Mouse (Mus musculus) adrenal gland, adult 2 months (tissue): ENCODE measurements at regions not wholly inside any gene's neighbourhood (a gene's known extent, or its start where the extent isn't known, plus 50 kb on each side); places are given as distances from the start of the nearest gene placed in this dataset.

Source experiments
- DNase-seq: peaks from one replicate; pipeline ENCODE4 v3.0.0; 2021

DNA sequence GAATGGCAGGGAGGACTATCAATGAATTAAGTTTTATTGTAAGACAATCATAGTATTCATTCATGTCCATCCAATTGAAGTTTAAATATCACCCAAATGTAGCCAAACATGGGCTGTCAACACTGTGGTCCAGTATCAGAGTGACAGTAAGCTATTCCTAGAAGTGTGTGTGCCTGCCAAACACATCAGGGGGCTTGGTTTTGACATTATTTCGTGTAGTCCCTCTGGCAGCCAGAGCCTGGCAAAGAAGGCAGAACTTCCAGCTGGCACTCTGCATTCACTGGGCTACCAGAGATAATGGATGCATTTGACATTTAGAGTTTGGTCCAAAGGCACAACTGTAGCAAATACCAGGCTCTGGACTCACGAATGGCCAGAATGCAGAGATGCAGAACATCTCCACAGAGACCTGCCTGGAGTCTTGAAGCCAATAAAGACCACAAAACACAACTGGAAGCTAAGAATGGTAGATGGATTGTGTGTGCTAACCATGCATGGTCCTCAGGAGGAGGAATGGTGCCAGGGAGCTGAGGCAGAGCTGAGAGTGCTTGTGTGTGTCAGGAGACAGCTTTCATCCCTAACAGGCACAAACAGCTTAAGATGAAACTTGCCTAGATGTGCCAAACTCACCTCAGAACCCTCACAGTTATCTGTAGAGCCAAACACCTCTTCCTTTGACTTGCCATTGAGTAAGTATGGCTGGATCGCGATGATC, 210.9 kb downstream of the Lrig3 start:
- DNase-seq, result no peak

DNA sequence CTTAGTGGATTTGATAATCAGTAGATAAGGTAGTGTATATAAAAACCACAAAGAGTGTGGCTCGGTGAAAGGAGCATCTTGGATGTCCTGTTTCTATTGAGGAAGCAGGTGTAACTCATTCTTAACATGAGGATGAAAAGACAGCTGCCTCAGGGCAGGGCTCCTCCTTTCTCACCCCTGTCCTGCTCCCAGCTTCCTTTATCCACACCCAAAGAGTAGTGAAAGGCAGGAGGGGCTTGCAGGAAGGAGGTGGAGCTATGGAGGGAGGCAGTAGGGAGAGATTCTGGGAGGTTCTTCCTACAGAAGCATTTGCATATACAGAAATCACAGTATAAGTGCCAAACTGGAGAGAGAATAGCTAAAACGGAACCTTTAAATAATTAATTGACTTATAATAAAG, 216.4 kb downstream of the Lrig3 start:
- DNase-seq, result no peak

DNA sequence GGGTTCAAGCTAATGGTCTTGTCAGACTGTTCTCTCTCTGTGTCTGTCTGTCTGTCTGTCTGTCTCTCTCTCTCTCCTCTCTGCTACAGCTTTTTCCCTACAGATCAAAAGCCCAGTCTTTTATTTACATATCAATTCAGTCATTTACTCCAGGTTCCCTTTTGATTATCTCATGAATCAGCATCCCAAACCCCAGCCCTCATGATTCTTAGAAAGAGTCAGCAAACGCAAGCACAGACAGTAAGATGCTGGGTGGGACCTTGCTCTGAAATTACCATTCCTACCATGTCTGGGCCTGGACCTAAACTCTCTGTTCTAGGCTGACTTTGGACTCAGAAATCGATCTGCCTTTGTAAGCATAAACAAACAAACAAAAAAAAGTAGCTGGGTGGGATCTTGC, 218.0 kb downstream of the Lrig3 start:
- DNase-seq, result no peak

DNA sequence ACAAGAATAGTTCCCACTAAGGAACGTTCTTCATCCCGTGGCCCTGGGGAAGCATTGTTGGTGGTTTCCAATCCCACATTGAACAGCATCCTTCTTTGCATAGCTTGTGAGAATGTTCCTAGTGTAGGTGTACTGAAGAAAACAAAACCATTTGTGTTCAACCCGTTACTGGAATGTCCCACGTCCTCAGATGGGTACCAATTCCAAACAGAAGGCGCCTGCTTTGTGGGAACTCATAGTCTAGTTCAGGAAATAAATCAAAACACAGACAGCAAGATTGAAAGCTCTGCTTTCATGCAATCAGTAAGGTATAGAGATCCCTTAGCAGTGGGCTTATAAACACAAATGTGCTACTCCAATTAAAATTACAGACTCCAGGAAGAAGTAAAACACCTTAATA, 219.4 kb downstream of the Lrig3 start:
- no peak for DNase-seq

DNA sequence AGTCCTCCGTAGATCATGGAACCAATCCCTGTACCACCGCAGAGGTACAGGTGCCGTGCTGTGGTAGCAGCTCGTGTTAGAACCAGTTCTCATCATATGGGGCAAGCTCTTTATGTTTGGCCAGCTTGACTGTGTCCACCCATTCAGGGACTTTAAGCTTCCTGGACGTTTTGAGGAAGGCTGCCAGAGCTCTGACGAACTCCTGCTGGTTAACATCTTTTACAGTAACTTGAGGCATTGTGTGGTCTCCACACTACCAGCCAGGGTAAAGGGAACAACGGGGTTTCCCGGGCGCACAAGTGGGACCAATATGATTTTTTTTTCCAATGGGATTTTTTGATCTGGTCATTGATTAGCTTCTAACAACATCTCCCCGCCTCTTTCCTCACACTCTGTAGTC, 220.1 kb downstream of the Lrig3 start:
- DNase-seq, result no peak

DNA sequence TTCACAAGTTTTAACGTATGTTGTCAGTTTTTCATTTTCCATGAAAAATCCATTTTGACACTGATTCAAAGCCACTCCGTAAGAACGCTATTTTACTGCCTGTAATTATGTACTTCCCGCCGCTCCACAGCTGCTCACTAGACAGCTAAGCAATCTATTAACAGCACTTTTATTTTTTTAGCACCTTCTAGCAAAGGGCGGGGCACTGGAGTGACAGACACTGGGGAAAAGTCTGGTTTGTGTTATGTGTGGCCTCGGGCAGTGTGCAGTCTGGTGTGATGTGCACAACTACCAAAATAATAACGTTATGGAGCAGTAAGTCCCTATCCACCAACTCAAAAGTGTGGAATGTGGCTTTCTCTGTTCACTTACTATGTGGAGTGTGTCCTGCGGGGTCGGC, 223.0 kb downstream of the Lrig3 start:
- DNase-seq, result no peak
